Mouse (Mus musculus): Measurements from ENCODE around the gene Zfp60.

DNA sequence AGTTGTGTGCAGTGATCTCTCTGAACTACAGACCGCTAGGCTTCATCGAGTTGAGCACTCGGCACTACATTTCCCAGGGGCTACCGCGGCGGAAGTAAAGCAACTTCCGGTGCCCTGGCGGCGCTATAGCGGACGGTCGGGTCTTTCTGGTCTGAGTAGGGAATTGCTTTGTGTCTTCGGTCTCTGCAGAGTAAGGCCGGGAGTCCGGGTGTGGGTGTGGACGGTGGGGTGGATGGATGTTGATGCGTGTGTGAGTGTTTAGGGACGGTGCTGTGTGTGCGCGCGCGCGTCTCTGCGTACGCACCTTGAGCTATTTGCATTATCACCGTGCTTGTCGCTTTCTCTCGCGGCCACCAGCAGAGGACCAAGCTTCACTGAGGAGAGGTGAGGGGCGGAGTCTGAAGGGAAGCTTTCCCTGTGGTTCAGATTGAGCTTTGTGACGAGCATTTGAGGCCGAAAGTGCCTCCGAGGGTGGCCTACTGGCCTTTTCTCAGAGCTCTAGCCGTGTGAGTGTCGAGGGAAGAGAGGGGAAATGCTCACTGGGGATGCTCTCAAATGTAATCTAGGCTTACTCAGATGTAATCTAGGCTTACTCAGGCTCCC is at the start of gene Zfp60:
- TF ChIP-seq CTCF (IDR thresholded peaks at IDR 0.05; ENCODE audit: low read depth, low read length) (no peak), POLR2A (IDR thresholded peaks at IDR 0.05; ENCODE audit: borderline replicate concordance, low read depth, low read length) (no peak)
